Mouse (Mus musculus): ENCODE results near the gene Gpr62.
"Not testable (repeated sequence)": the region's sequence is repeated elsewhere in the genome, so short reads cannot be mapped to it uniquely, and the experiment has no call there.

GRCm38 (mm10) chr9:106487602-106488001 lies 21.9 kb upstream of the Gpr62 start:
- not testable (repeated sequence) for TF ChIP-seq FLI1 (IDR thresholded peaks at IDR 0.05; ENCODE audit: low read length); GATA1 (IDR thresholded peaks at IDR 0.05; ENCODE audit: borderline replicate concordance, low read length)
